Mouse (Mus musculus): ENCODE results near the gene Gm6993.

- TF ChIP-seq POLR2A (IDR thresholded peaks at IDR 0.05; ENCODE audit: insufficient read depth, low read length) (no peak), CTCF (IDR thresholded peaks at IDR 0.05; ENCODE audit: low read depth, low read length) (no peak)
These were observed 34.5 kb upstream of the Gm6993 start for GRCm38 (mm10) chr12:31205983-31206633.

Data from ES-Bruce4 (cell line).